Mouse (Mus musculus) gastrocnemius, postnatal 10 days (tissue): ENCODE measurements around the gene Mtmr10. TPM values are rescaled to one million over a fixed set of nuclear protein-coding genes. Genes with fewer than 3 reads are reported as not detected.

ENCODE experiments used
- DNase-seq: peaks from one replicate; pipeline ENCODE4 v3.0.0; 2021; ENCODE audit warnings: mixed read lengths
- microRNA-seq, 2 experiments: library from miRNA; unstranded; fragments of <30 nt; microRNA quantifications; one replicate each; pipeline ENCODE4 v1.2.0; 2021
- total RNA-seq, 2 experiments: library from RNA; stranded (reverse); gene quantifications; 2 replicates each; pipeline ENCODE4 v1.2.3; 2021

The Mtmr10 gene
- total RNA-seq, 2 experiments from 2014 or later = 15.5 to 16.4 TPM

- DNase-seq = no peak
Observed at GRCm38 (mm10) chr7:64371940-64372878, 84.8 kb downstream of the Mtmr10 start.

DNA sequence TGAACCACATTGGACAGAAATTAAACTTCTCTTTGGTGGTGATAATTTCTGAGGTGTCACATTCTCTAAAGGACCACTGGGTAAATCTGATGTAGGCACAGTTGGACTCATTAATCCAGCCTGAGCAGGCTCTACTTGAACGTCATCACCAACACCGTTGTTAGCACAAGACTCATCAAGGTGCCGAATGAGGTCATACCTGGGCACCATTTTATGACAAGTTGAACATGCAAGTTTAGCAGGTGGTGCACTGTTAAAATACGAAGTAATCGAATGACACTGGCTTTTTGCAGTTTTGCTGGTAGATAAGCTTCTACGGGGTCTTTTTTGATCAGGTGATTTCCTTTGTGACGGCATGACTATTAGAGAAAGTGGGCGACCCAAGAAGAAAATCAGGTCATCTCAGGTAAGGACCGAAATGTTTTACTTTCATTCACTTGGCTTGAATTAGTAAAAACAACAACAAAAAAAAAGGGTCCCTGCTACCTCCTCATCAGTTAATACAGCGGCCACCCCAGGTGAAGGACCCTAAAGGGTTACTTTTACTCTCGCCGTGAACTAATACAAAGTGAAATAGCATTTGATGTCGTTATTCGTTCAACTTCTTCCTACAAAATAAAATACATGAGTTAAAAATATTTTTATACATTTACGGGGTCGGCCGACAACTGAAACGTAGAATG lies 85.8 kb downstream of the Mtmr10 start:
- no peak for DNase-seq

GRCm38 (mm10) chr7:64373830-64374562 lies 86.5 kb downstream of the Mtmr10 start, which contains the start of gene Fan1:
Gene Fan1, minus strand, starts transcription at chr7:64374095.
- DNase-seq = peak; percentile 79

Small RNA genes within 50 kb of the gene (microRNA-seq; reads per million reads assigned to microRNA genes)
- gene Mir6416 = 0 reads per million in 2 experiments

Other genes with a start within 250 kb of the Mtmr10 start
- under 1 TPM; 0.38 to 0.66 TPM for gene Trpm1, start 133.8 kb upstream of the Mtmr10 start, total RNA-seq
- 1 to 10 TPM; 7.1 to 7.5 TPM for gene Fan1, start 86.4 kb downstream of the Mtmr10 start, total RNA-seq
- gene Mphosph10, start 104.6 kb downstream of the Mtmr10 start, total RNA-seq = 10 to 100 TPM; 15.4 to 17.1 TPM
- 10 to 100 TPM; 62.1 to 68.9 TPM for gene Mcee, start 105.0 kb downstream of the Mtmr10 start, total RNA-seq
- gene Apba2, start 214.1 kb downstream of the Mtmr10 start, total RNA-seq = 1 to 10 TPM in 1 of 2 experiments, under 1 TPM in 1; 0.49 to 1.1 TPM